Mouse (Mus musculus): ENCODE results near the gene Nab2. TPM values are rescaled to one million over a fixed set of nuclear protein-coding genes. Genes with fewer than 3 reads are reported as not detected.

Nab2 gene
- polyA plus RNA-seq, 1 experiment from 2014 or later: 10.1 TPM

GRCm38 (mm10) chr10:127676691-127677548, 8.6 kb upstream of the Nab2 start:
- peak; percentile 94 for ATAC-seq (replicated peaks; ENCODE audit: insufficient number of reproducible peaks, low FRiP score, low TSS enrichment)
- H3K27ac ChIP-seq (ENCODE audit: low read depth, low read length): peak overlapping the region; percentile 17; the same call in 1 of the 2 replicates
- under 1% methylated on average over 71 of the region's 71 CpGs for WGBS (ENCODE audit: insufficient replicate concordance)
- H3K4me3 ChIP-seq (ENCODE audit: low read depth, low read length): peak overlapping the region; percentile 76
- H3K9ac ChIP-seq (ENCODE audit: low read depth, low read length): peak overlapping the region; percentile 72
- no peaks in the 10 kb centered on the region for H3K36me3 ChIP-seq (ENCODE audit: control insufficient read depth, insufficient read depth, low read length)
- H3K4me2 ChIP-seq: peak overlapping the region; percentile 92
- H3K9me3 ChIP-seq (replicated peaks; ENCODE audit: control insufficient read depth, low read length): no peaks in the 10 kb centered on the region
- no peaks in the 10 kb centered on the region for H3K27me3 ChIP-seq (ENCODE audit: control insufficient read depth, insufficient read depth, low read length)
- peaks cover 7% of the 10 kb centered on the region; the same call in 1 of the 2 replicates for H3K4me1 ChIP-seq (ENCODE audit: control insufficient read depth, insufficient read depth, low read length)

GRCm38 (mm10) chr10:127675859-127676398, 7.6 kb upstream of the Nab2 start:
- peak overlapping the region; percentile 92 for H3K4me2 ChIP-seq
- peaks cover 7% of the 10 kb centered on the region; the same call in 1 of the 2 replicates for H3K4me1 ChIP-seq (ENCODE audit: control insufficient read depth, insufficient read depth, low read length)
- 0 out of 2 replicates have a peak overlapping the region, but pooled peaks have one; percentile 41 for H3K27ac ChIP-seq (ENCODE audit: low read depth, low read length)
- H3K9me3 ChIP-seq (replicated peaks; ENCODE audit: control insufficient read depth, low read length): no peaks in the 10 kb centered on the region
- WGBS (ENCODE audit: insufficient replicate concordance): 48% methylated on average over 5 of the region's 5 CpGs
- H3K27me3 ChIP-seq (ENCODE audit: control insufficient read depth, insufficient read depth, low read length): no peaks in the 10 kb centered on the region
- H3K36me3 ChIP-seq (ENCODE audit: control insufficient read depth, insufficient read depth, low read length): no peaks in the 10 kb centered on the region
- H3K4me3 ChIP-seq (ENCODE audit: low read depth, low read length): peak overlapping the region; percentile 76
- H3K9ac ChIP-seq (ENCODE audit: low read depth, low read length): 0 out of 2 replicates have a peak overlapping the region, but pooled peaks have one; percentile 6
- no peak for ATAC-seq (replicated peaks; ENCODE audit: insufficient number of reproducible peaks, low FRiP score, low TSS enrichment)

- H3K9ac ChIP-seq (ENCODE audit: low read depth, low read length): no peak overlapping the region
- H3K4me3 ChIP-seq (ENCODE audit: low read depth, low read length): no peak overlapping the region
- no peak for ATAC-seq (replicated peaks; ENCODE audit: insufficient number of reproducible peaks, low FRiP score, low TSS enrichment)
- no peaks in the 10 kb centered on the region for H3K36me3 ChIP-seq (ENCODE audit: control insufficient read depth, insufficient read depth, low read length)
- no peak overlapping the region for H3K4me2 ChIP-seq
- H3K27ac ChIP-seq (ENCODE audit: low read depth, low read length): no peak overlapping the region
- H3K27me3 ChIP-seq (ENCODE audit: control insufficient read depth, insufficient read depth, low read length): no peaks in the 10 kb centered on the region
- 86% methylated on average over 8 of the region's 8 CpGs for WGBS (ENCODE audit: insufficient replicate concordance)
- H3K4me1 ChIP-seq (ENCODE audit: control insufficient read depth, insufficient read depth, low read length): peaks cover 7% of the 10 kb centered on the region; the same call in 1 of the 2 replicates
- H3K9me3 ChIP-seq (replicated peaks; ENCODE audit: control insufficient read depth, low read length): no peaks in the 10 kb centered on the region
Observed at GRCm38 (mm10) chr10:127674794-127675522, 6.6 kb upstream of the Nab2 start.

GRCm38 (mm10) chr10:127674046-127674655, 5.8 kb upstream of the Nab2 start:
- no peaks in the 10 kb centered on the region for H3K36me3 ChIP-seq (ENCODE audit: control insufficient read depth, insufficient read depth, low read length)
- H3K4me1 ChIP-seq (ENCODE audit: control insufficient read depth, insufficient read depth, low read length): peaks cover 11% of the 10 kb centered on the region
- no peak overlapping the region for H3K4me2 ChIP-seq
- WGBS (ENCODE audit: insufficient replicate concordance): 89% methylated on average over 6 of the region's 6 CpGs
- no peaks in the 10 kb centered on the region for H3K9me3 ChIP-seq (replicated peaks; ENCODE audit: control insufficient read depth, low read length)
- H3K9ac ChIP-seq (ENCODE audit: low read depth, low read length): no peak overlapping the region
- H3K4me3 ChIP-seq (ENCODE audit: low read depth, low read length): no peak overlapping the region
- H3K27ac ChIP-seq (ENCODE audit: low read depth, low read length): no peak overlapping the region
- H3K27me3 ChIP-seq (ENCODE audit: control insufficient read depth, insufficient read depth, low read length): no peaks in the 10 kb centered on the region
- no peak for ATAC-seq (replicated peaks; ENCODE audit: insufficient number of reproducible peaks, low FRiP score, low TSS enrichment)

GRCm38 (mm10) chr10:127671276-127671675, 2.9 kb upstream of the Nab2 start:
- WGBS (ENCODE audit: insufficient replicate concordance): 31% methylated on average over 2 of the region's 2 CpGs
- peaks cover 10% of the 10 kb centered on the region for H3K4me1 ChIP-seq (ENCODE audit: control insufficient read depth, insufficient read depth, low read length)
- no peaks in the 10 kb centered on the region for H3K36me3 ChIP-seq (ENCODE audit: control insufficient read depth, insufficient read depth, low read length)
- H3K4me2 ChIP-seq: no peak overlapping the region
- no peak overlapping the region for H3K4me3 ChIP-seq (ENCODE audit: low read depth, low read length)
- no peaks in the 10 kb centered on the region for H3K27me3 ChIP-seq (ENCODE audit: control insufficient read depth, insufficient read depth, low read length)
- no peaks in the 10 kb centered on the region for H3K9me3 ChIP-seq (replicated peaks; ENCODE audit: control insufficient read depth, low read length)
- no peak for ATAC-seq (replicated peaks; ENCODE audit: insufficient number of reproducible peaks, low FRiP score, low TSS enrichment)
- no peak overlapping the region for H3K9ac ChIP-seq (ENCODE audit: low read depth, low read length)
- H3K27ac ChIP-seq (ENCODE audit: low read depth, low read length): no peak overlapping the region

- no peak overlapping the region for H3K4me3 ChIP-seq (ENCODE audit: low read depth, low read length)
- no peak for ATAC-seq (replicated peaks; ENCODE audit: insufficient number of reproducible peaks, low FRiP score, low TSS enrichment)
- 85% methylated on average over 2 of the region's 2 CpGs for whole genome bisulfite sequencing (ENCODE audit: insufficient replicate concordance)
Observed at GRCm38 (mm10) chr10:127670185-127670584, 1.8 kb upstream of the Nab2 start.

GRCm38 (mm10) chr10:127669170-127669569, 802 bp upstream of the Nab2 start:
- no peaks in the 10 kb centered on the region for H3K9me3 ChIP-seq (replicated peaks; ENCODE audit: control insufficient read depth, low read length)
- peak overlapping the region; percentile 60 for H3K9ac ChIP-seq (ENCODE audit: low read depth, low read length)
- H3K4me3 ChIP-seq (ENCODE audit: low read depth, low read length): peak overlapping the region; percentile 73; the same call in 1 of the 2 replicates
- peaks cover 8% of the 10 kb centered on the region for H3K27me3 ChIP-seq (ENCODE audit: control insufficient read depth, insufficient read depth, low read length)
- no peak for ATAC-seq (replicated peaks; ENCODE audit: insufficient number of reproducible peaks, low FRiP score, low TSS enrichment)
- H3K4me1 ChIP-seq (ENCODE audit: control insufficient read depth, insufficient read depth, low read length): peaks cover 19% of the 10 kb centered on the region
- H3K27ac ChIP-seq (ENCODE audit: low read depth, low read length): peak overlapping the region; percentile 97
- H3K36me3 ChIP-seq (ENCODE audit: control insufficient read depth, insufficient read depth, low read length): peaks cover 5% of the 10 kb centered on the region
- 4% methylated on average over 7 of the region's 7 CpGs for WGBS (ENCODE audit: insufficient replicate concordance)
- H3K4me2 ChIP-seq: peak overlapping the region; percentile 85

More at GRCm38 (mm10) chr10:127670185-127670584, 1.8 kb upstream of the Nab2 start:
- Histone ChIP-seq H3K9me3 (replicated peaks; ENCODE audit: control insufficient read depth, low read length) (no peaks in the 10 kb centered on the region), H3K27me3 (ENCODE audit: control insufficient read depth, insufficient read depth, low read length) (no peaks in the 10 kb centered on the region), H3K27ac (ENCODE audit: low read depth, low read length) (no peak overlapping the region), H3K36me3 (ENCODE audit: control insufficient read depth, insufficient read depth, low read length) (no peaks in the 10 kb centered on the region), H3K4me2 (no peak overlapping the region), H3K9ac (ENCODE audit: low read depth, low read length) (no peak overlapping the region), H3K4me1 (ENCODE audit: control insufficient read depth, insufficient read depth, low read length) (peaks cover 10% of the 10 kb centered on the region)
